Mouse (Mus musculus): ENCODE measurements around the gene Angptl1.

GRCm38 (mm10) chr1:156811928-156812327 lies 26.4 kb upstream of the Angptl1 start:
- no peak for TF ChIP-seq POLR2A (IDR thresholded peaks at IDR 0.05; ENCODE audit: insufficient read length, low read depth)
- no peak for TF ChIP-seq TCF3 (IDR thresholded peaks at IDR 0.05; ENCODE audit: insufficient read length, low read depth)
- TF ChIP-seq MYOG (IDR thresholded peaks at IDR 0.05; ENCODE audit: control insufficient read depth in 1 of 3, insufficient read depth in 1 of 3, insufficient read length in 2 of 3, low read depth in 2 of 3): no peak
- TF ChIP-seq POLR2AphosphoS2 (IDR thresholded peaks at IDR 0.05; ENCODE audit: insufficient read length, low read depth): no peak
- no peak for TF ChIP-seq MAX (IDR thresholded peaks at IDR 0.05; ENCODE audit: low read depth)
- no peak for TF ChIP-seq TCF12 (IDR thresholded peaks at IDR 0.05; ENCODE audit: insufficient read depth, poor library complexity, severe bottlenecking)
- no peak for TF ChIP-seq USF1 (IDR thresholded peaks at IDR 0.05; ENCODE audit: low read depth)
- TF ChIP-seq E2F4 (IDR thresholded peaks at IDR 0.05; ENCODE audit: insufficient read depth): no peak
- TF ChIP-seq SRF (IDR thresholded peaks at IDR 0.05; ENCODE audit: control insufficient read depth, insufficient read length, low read depth): no peak
- no peak for TF ChIP-seq MYOD1 (IDR thresholded peaks at IDR 0.05; ENCODE audit: control insufficient read depth in 1 of 3, insufficient read length in 2 of 3, low read depth in 2 of 3)
- no peak for TF ChIP-seq CEBPB (IDR thresholded peaks at IDR 0.05; ENCODE audit: insufficient read depth, poor library complexity, severe bottlenecking)
